Mouse (Mus musculus) hindbrain, embryonic 15.5 days (tissue): ENCODE measurements around the gene Il16. TPM values are rescaled to one million over a fixed set of nuclear protein-coding genes. Genes with fewer than 3 reads are reported as not detected.

Experiments used
- ATAC-seq: fragments of 200-750 bp; cut with Nextera tagmentation; 2 replicates; pipeline ENCODE4 v1.8.0; 2017; ENCODE audit warnings: low read depth, moderate number of reproducible peaks, moderate TSS enrichment; ENCODE audit not compliant: low FRiP score
- H3K27ac ChIP-seq: fragments of 300-500 bp; sonication (generic); replicated peaks from 2 replicates; pipeline ENCODE4 v1.5.1; 2015; ENCODE audit warnings: mild to moderate bottlenecking, inconsistent platforms
- H3K27me3 ChIP-seq: fragments of 300-500 bp; sonication (generic); 2 replicates; pipeline ENCODE4 v1.6.1; 2015; ENCODE audit warnings: control low read depth, inconsistent platforms
- H3K36me3 ChIP-seq: fragments of 300-500 bp; sonication (generic); 2 replicates; pipeline ENCODE4 v1.6.1; 2015; ENCODE audit warnings: control low read depth, inconsistent platforms
- H3K4me1 ChIP-seq: fragments of 300-500 bp; sonication (generic); replicated peaks from 2 replicates; pipeline ENCODE4 v1.6.1; 2015; ENCODE audit warnings: control low read depth, inconsistent platforms
- H3K4me2 ChIP-seq: fragments of 300-500 bp; sonication (generic); 2 replicates; pipeline ENCODE4 v1.6.1; 2015; ENCODE audit warnings: moderate library complexity, mild to moderate bottlenecking, inconsistent platforms
- H3K4me3 ChIP-seq: fragments of 300-500 bp; sonication (generic); 2 replicates; pipeline ENCODE4 v1.5.1; 2015; ENCODE audit warnings: mild to moderate bottlenecking, inconsistent platforms
- H3K9ac ChIP-seq: fragments of 300-500 bp; sonication (generic); 2 replicates; pipeline ENCODE4 v1.6.1; 2015; ENCODE audit warnings: inconsistent platforms
- H3K9me3 ChIP-seq: fragments of 300-500 bp; sonication (generic); 2 replicates; pipeline ENCODE4 v1.6.1; 2016; ENCODE audit warnings: control low read depth, inconsistent platforms
- WGBS: fragments of 180-500 bp; shearing (Covaris S2); methylation state at CpG from one replicate; pipeline ENCODE4 v1.1.7; 2015; 5-methylcytosine and 5-hydroxymethylcytosine counted together
- polyA plus RNA-seq: library from polyadenylated mRNA; unstranded; fragments of >200 nt; fragmentation: Nextera tagmentation; extraction: Ambion mirVana; gene quantifications from 2 replicates; pipeline ENCODE4 v1.2.1, GENCODE M21; 2015

The Il16 gene
- polyA plus RNA-seq, 1 experiment from 2014 or later: 0.96 TPM

GRCm38 (mm10) chr7:83652498-83652897 lies 93.0 kb downstream of the Il16 start:
- WGBS: 86% methylated on average over 5 of the region's 5 CpGs
- no peak for ATAC-seq

DNA sequence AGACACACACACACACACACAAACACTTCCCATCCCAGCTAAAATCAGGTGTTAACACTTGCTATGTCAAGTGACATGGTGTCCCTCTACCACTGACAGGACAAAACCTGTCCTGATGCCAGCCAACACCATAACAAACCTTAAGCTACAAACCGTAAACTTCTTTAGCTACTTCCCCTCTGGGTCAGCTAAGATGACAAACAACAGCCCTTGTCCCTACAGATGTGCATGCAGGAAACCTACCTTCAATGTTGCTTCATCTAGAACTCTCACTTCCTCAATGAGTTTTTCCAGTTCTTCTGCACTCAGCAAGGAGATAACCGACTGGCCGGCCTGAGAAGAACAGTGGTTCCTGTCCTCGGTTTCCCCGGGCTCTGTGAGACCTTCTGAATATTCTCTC lies 94.9 kb downstream of the Il16 start:
- H3K4me1 ChIP-seq: no peaks in the 10 kb centered on the region
- no peak overlapping the region for H3K9ac ChIP-seq
- no peak for ATAC-seq
- H3K4me2 ChIP-seq: no peak overlapping the region
- no peak overlapping the region for H3K4me3 ChIP-seq
- no peaks in the 10 kb centered on the region for H3K9me3 ChIP-seq
- H3K27me3 ChIP-seq: no peaks in the 10 kb centered on the region
- 92% methylated on average over 5 of the region's 5 CpGs for WGBS
- no peaks in the 10 kb centered on the region for H3K36me3 ChIP-seq
- H3K27ac ChIP-seq: no peak overlapping the region

More at GRCm38 (mm10) chr7:83652498-83652897, 93.0 kb downstream of the Il16 start:
- Histone ChIP-seq H3K9ac (no peak overlapping the region), H3K27me3 (no peaks in the 10 kb centered on the region), H3K4me1 (no peaks in the 10 kb centered on the region), H3K4me3 (no peak overlapping the region), H3K27ac (no peak overlapping the region), H3K9me3 (no peaks in the 10 kb centered on the region), H3K36me3 (no peaks in the 10 kb centered on the region), H3K4me2 (no peak overlapping the region)

GRCm38 (mm10) chr7:83648807-83649206 lies 96.7 kb downstream of the Il16 start:
- H3K4me2 ChIP-seq: no peak overlapping the region
- H3K4me1 ChIP-seq: no peaks in the 10 kb centered on the region
- no peaks in the 10 kb centered on the region for H3K36me3 ChIP-seq
- no peaks in the 10 kb centered on the region for H3K9me3 ChIP-seq
- no peak overlapping the region for H3K27ac ChIP-seq
- H3K4me3 ChIP-seq: no peak overlapping the region
- WGBS: 85% methylated on average over 7 of the region's 7 CpGs
- no peak for ATAC-seq
- H3K27me3 ChIP-seq: no peaks in the 10 kb centered on the region
- H3K9ac ChIP-seq: no peak overlapping the region

DNA sequence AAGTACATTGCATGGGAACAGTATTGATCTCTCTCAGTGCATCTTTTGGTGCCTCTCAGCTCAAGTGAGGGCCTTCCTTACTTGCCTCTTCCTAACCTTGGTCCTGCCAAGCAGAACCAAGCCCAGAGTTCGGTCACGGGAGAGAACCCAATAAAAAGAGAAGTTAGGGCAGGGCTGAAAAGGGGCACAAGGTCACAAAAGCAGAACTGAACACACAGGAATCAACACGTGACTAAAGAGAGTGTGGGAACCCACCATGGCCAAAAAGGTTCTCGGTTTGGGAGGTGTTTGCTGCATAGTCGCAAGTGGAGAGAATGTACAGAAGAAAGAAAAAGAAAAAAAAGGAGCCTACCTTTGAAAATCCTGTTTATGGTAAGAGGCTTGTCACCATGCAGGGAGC lies 100.0 kb downstream of the Il16 start:
- Histone ChIP-seq H3K4me2 (no peak overlapping the region), H3K27ac (no peak overlapping the region), H3K9me3 (no peaks in the 10 kb centered on the region), H3K27me3 (no peaks in the 10 kb centered on the region), H3K4me1 (no peaks in the 10 kb centered on the region), H3K36me3 (no peaks in the 10 kb centered on the region), H3K9ac (no peak overlapping the region), H3K4me3 (no peak overlapping the region)
- ATAC-seq: no peak
- WGBS: 82% methylated on average over 5 of the region's 5 CpGs

- no peak overlapping the region for H3K27ac ChIP-seq
- H3K36me3 ChIP-seq: no peaks in the 10 kb centered on the region
- H3K4me3 ChIP-seq: no peak overlapping the region
- H3K4me2 ChIP-seq: no peak overlapping the region
- no peaks in the 10 kb centered on the region for H3K27me3 ChIP-seq
- WGBS: 83% methylated on average over 2 of the region's 2 CpGs
- H3K9me3 ChIP-seq: no peaks in the 10 kb centered on the region
- no peak for ATAC-seq
- H3K4me1 ChIP-seq: no peaks in the 10 kb centered on the region
- no peak overlapping the region for H3K9ac ChIP-seq
Measured at GRCm38 (mm10) chr7:83644761-83645160, 100.8 kb downstream of the Il16 start.

DNA sequence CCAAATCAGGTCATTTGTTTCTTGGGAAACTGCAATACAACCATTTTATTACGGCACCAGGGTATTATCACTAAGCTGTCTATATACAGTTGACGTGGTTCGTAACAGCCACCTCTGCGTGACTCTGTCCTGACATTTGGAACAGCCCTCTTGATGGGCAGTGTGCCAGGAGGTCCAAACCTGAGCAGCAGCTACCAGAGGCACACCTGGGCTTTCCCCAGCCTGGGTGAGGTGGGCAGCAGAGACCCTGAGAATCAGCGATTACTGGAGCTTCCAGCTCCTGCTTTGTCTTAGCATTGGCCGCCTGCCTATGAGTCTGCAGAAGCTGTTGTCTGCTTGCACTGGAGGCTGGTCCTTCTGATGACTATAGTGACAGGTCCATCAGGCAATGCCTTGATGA lies 101.9 kb downstream of the Il16 start:
- Histone ChIP-seq H3K9ac (no peak overlapping the region), H3K27ac (no peak overlapping the region), H3K4me1 (no peaks in the 10 kb centered on the region), H3K9me3 (no peaks in the 10 kb centered on the region), H3K36me3 (no peaks in the 10 kb centered on the region), H3K4me2 (no peak overlapping the region), H3K4me3 (no peak overlapping the region), H3K27me3 (no peaks in the 10 kb centered on the region)
- no peak for ATAC-seq
- 82% methylated on average over 6 of the region's 6 CpGs for WGBS

DNA sequence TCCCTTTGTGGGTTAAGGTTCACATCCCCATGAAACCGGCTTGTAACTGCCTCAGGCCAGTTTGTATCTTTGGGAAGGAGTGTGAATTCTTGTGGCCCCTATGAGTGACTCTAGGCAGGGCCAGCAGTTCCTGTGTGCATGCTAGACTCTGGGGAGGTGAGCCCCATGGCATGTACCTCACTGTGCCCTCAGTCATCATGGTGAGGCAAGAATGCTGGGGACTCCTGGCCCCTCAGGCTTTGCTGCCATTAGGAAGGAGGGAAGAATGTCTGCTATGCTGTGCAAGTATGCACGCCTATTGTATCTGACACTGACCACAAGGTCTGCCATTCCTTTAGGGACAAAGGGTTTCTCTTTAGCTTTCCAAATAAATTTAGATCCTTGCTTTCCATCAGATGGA lies 104.4 kb downstream of the Il16 start:
- Histone ChIP-seq H3K4me3 (no peak overlapping the region), H3K4me1 (no peaks in the 10 kb centered on the region), H3K36me3 (no peaks in the 10 kb centered on the region), H3K27me3 (no peaks in the 10 kb centered on the region), H3K9me3 (no peaks in the 10 kb centered on the region), H3K9ac (no peak overlapping the region), H3K4me2 (no peak overlapping the region), H3K27ac (no peak overlapping the region)
- ATAC-seq: no peak
- 63% methylated on average over 2 of the region's 2 CpGs for WGBS

GRCm38 (mm10) chr7:83640581-83640980 lies 104.9 kb downstream of the Il16 start:
- Histone ChIP-seq H3K36me3 (no peaks in the 10 kb centered on the region), H3K4me2 (no peak overlapping the region), H3K27ac (no peak overlapping the region), H3K4me3 (no peak overlapping the region), H3K9me3 (no peaks in the 10 kb centered on the region), H3K27me3 (no peaks in the 10 kb centered on the region), H3K4me1 (0 out of 2 replicates have a peak, but pooled peaks cover 4% of the 10 kb centered on the region), H3K9ac (no peak overlapping the region)
- ATAC-seq: no peak
- 92% methylated on average over 5 of the region's 5 CpGs for WGBS

DNA sequence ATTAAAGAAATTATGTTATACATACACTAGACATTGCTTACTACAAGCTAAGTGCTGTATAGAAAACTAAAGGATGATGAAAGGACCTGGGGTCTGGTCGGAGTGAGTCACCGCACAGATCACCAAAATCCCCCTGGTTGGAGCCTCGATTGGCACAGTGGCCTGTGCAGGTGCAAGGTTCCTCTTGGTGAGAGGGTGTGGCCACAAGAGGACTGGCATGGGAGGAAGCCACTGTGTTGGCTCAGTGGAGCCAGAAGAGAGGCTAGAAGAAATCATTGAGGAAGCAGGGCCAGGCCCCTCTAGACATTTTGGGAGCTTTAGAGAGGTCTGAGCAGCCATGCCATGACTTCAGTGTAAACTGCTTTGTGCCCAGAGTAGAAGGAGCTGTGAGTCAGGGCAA lies 106.4 kb downstream of the Il16 start:
- Histone ChIP-seq H3K9me3 (no peaks in the 10 kb centered on the region), H3K27ac (no peak overlapping the region), H3K9ac (no peak overlapping the region), H3K27me3 (no peaks in the 10 kb centered on the region), H3K4me3 (no peak overlapping the region), H3K4me2 (no peak overlapping the region), H3K4me1 (0 out of 2 replicates have a peak, but pooled peaks cover 4% of the 10 kb centered on the region), H3K36me3 (no peaks in the 10 kb centered on the region)
- WGBS: 82% methylated on average over 3 of the region's 3 CpGs
- no peak for ATAC-seq

GRCm38 (mm10) chr7:83637781-83638583 lies 107.5 kb downstream of the Il16 start:
- WGBS: 92% methylated on average over 8 of the region's 8 CpGs
- H3K4me2 ChIP-seq: no peak overlapping the region
- ATAC-seq: no peak
- no peaks in the 10 kb centered on the region for H3K36me3 ChIP-seq
- peaks cover 12% of the 10 kb centered on the region; the same call in 1 of the 2 replicates for H3K4me1 ChIP-seq
- no peaks in the 10 kb centered on the region for H3K27me3 ChIP-seq
- no peak overlapping the region for H3K4me3 ChIP-seq
- H3K9ac ChIP-seq: no peak overlapping the region
- H3K9me3 ChIP-seq: no peaks in the 10 kb centered on the region
- no peak overlapping the region for H3K27ac ChIP-seq

DNA sequence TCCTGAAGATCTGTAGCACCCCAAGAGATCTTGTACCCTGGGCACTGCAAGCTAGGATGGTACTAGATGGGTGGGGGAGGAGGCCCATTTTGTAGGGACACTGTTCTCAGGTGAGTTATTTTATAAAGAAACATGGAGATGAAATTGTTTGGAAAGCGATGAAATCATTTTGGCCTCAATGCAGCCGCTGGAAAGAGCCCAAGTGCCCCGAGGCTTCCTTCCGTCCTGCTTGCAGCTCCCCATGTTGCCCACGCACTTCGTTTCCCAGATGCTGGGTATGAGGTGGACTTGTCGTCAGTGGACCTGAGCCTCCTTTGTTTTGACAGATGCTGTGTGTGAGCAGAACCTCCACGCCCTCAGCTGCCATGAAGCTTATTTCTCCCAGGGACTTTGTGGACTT lies 109.1 kb downstream of the Il16 start:
- no peak overlapping the region for H3K9ac ChIP-seq
- H3K27ac ChIP-seq: no peak overlapping the region
- no peak overlapping the region for H3K4me2 ChIP-seq
- WGBS: 77% methylated on average over 8 of the region's 8 CpGs
- no peaks in the 10 kb centered on the region for H3K27me3 ChIP-seq
- H3K4me3 ChIP-seq: no peak overlapping the region
- ATAC-seq: no peak
- H3K36me3 ChIP-seq: no peaks in the 10 kb centered on the region
- H3K4me1 ChIP-seq: peaks cover 20% of the 10 kb centered on the region
- H3K9me3 ChIP-seq: no peaks in the 10 kb centered on the region

DNA sequence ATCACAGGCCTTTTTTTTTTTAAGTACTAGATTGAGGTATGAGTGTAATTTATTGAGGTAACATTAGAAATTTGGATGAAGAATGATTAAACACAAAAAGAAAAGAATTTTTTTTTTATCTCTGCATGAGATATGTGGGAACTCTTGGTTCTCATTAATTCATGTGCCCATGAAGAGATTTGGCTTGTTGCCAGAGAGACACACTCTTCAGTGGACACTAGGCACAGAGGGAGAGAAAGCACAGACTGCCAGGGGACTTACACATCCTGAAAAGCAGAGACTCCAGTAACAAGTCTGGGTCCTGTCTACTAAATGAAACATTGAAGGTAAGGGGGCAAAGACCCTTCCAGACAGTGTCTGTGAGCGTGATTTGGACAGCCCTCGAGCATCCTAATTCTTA lies 109.8 kb downstream of the Il16 start:
- no peaks in the 10 kb centered on the region for H3K9me3 ChIP-seq
- no peak overlapping the region for H3K9ac ChIP-seq
- H3K4me3 ChIP-seq: no peak overlapping the region
- WGBS: 78% methylated on average over 2 of the region's 2 CpGs
- peaks cover 26% of the 10 kb centered on the region for H3K4me1 ChIP-seq
- H3K4me2 ChIP-seq: no peak overlapping the region
- H3K27ac ChIP-seq: no peak overlapping the region
- no peaks in the 10 kb centered on the region for H3K27me3 ChIP-seq
- no peak for ATAC-seq
- H3K36me3 ChIP-seq: no peaks in the 10 kb centered on the region

DNA sequence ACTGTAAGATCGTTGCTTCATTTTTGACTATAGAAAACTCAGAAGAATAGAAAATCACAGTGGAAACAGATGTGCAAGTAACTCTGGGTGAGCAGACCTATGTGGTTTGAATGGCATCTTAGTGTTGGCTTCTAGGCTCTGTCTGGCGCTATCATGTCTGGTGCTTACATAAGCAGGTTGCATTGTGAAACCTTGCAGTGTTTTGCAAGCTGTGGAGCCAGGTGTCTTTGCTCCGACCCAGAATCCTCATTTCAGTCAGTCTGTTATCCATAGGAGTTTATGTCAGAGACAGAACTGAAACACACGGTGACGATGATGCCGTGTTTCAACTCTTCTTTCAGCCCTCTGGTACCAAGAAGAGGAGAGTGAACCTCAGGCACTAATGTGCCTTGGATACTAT lies 111.7 kb downstream of the Il16 start:
- no peak overlapping the region for H3K9ac ChIP-seq
- H3K4me3 ChIP-seq: no peak overlapping the region
- no peak overlapping the region for H3K27ac ChIP-seq
- H3K4me1 ChIP-seq: peaks cover 27% of the 10 kb centered on the region
- H3K4me2 ChIP-seq: no peak overlapping the region
- H3K27me3 ChIP-seq: no peaks in the 10 kb centered on the region
- 87% methylated on average over 6 of the region's 6 CpGs for WGBS
- no peaks in the 10 kb centered on the region for H3K36me3 ChIP-seq
- no peak for ATAC-seq
- no peaks in the 10 kb centered on the region for H3K9me3 ChIP-seq
